ENCODE assay signal across 8 mouse cellular contexts in the genomic region with DNA sequence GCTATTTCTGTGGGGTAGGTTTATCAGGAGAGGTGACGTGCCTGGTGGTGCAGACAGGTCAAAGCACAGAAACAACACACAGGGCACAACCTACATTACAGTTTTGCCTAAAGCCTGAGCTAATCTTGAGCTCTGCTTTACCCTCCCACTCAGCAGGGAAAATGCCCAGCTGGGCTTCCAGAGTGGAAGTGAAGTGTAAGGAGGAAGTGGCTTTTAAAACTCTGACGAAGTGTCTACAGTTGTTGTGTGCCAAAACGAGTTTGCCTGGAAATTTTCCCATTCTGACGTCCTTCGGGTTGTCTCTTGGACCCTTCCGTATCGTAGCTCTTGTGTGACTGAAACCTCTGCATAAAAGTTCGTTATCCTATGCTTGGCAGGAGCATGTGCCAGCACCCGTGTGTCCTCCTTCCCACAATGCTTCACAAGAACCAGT. TPM values are rescaled to one million over a fixed set of nuclear protein-coding genes. Genes with fewer than 3 reads are reported as not detected.
A peak's percentile ranks its signal among the peaks of the same experiment; 100 is the strongest.
DNase-seq lines count a peak whose midpoint lies in the region; ATAC-seq and TF ChIP-seq lines count a peak whose summit lies in the region.

No protein-coding gene starts in this region.

- no peaks in the 10 kb centered on the region for H3K79me2 ChIP-seq in liver, adult 2 months (ENCODE audit: control insufficient read depth, insufficient read depth, low read length)
- no peaks in the 10 kb centered on the region for H3K79me2 ChIP-seq in heart, adult 2 months (replicated peaks; ENCODE audit: control insufficient read depth, insufficient read depth, low read length)

- intact Hi-C loops in heart, adult 2 months (cut with DNase I): loop anchor here (5.0 kb wide), 1 partner anchor 100 kb away; no protein-coding TSS in a partner anchor

- H3K4me1 ChIP-seq in liver, adult 2 months (ENCODE audit: control insufficient read depth, insufficient read depth, low read length): no peaks in the 10 kb centered on the region
- H3K4me1 ChIP-seq in heart, adult 2 months (ENCODE audit: control insufficient read depth, insufficient read depth, low read length): peaks cover 4% of the 10 kb centered on the region

- no peak overlapping the region for H3K27ac ChIP-seq in liver, adult 2 months (replicated peaks; ENCODE audit: insufficient read depth, low read depth, low read length)
- H3K27ac ChIP-seq in heart, adult 2 months: peak overlapping the region; percentile 10; the same call in 1 of the 2 replicates

- no peak for TF ChIP-seq CTCF in liver, adult 2 months (IDR thresholded peaks at IDR 0.05; ENCODE audit: low read depth, low read length)
- no peak for TF ChIP-seq CTCF in heart, adult 2 months (IDR thresholded peaks at IDR 0.05)

- 50% methylated on average over 9 of the region's 9 CpGs for WGBS in liver, adult 2 months
- 6% methylated on average over 9 of the region's 9 CpGs for WGBS in heart, adult 2 months

- no peak for TF ChIP-seq POLR2A in liver, adult 2 months (IDR thresholded peaks at IDR 0.05; ENCODE audit: extremely low read depth, insufficient read depth, low read length)
- TF ChIP-seq POLR2A in heart, adult 2 months (IDR thresholded peaks at IDR 0.05; ENCODE audit: insufficient read depth, low read depth, low read length): no peak

- DNase-seq in liver, adult 2 months (ENCODE audit: extremely low read depth, low read depth, low spot score): peak; percentile 29
- DNase-seq in liver: no peak
- peak; percentile 39 to 58 for DNase-seq in heart, adult 2 months
- peak; percentile 26 to 36 for DNase-seq in kidney, postnatal 4 days
- DNase-seq in neural tube, embryonic 10.5 days (ENCODE audit: extremely low spot score, low spot score): no peak
- no peak for DNase-seq in embryo, embryonic 11 days
- DNase-seq in testis, postnatal 14 days (ENCODE audit: low spot score): no peak

- peak; percentile 69 for ATAC-seq in megakaryocyte-erythroid progenitor cell, adult 5-6 weeks (replicated peaks; ENCODE audit: low FRiP score, low TSS enrichment, poor library complexity, severe bottlenecking)

- no peak overlapping the region for H3K9ac ChIP-seq in liver, adult 2 months (ENCODE audit: low read depth, low read length)
- 0 out of 2 replicates have a peak overlapping the region, but pooled peaks have one; percentile 8 for H3K9ac ChIP-seq in heart, adult 2 months (ENCODE audit: low read depth, low read length)

- TF ChIP-seq EP300 in heart, adult 2 months (IDR thresholded peaks at IDR 0.05; ENCODE audit: insufficient read depth, low read depth, low read length): no peak

- H3K36me3 ChIP-seq in liver, adult 2 months (ENCODE audit: control insufficient read depth, insufficient read depth, low read length): no peaks in the 10 kb centered on the region
- H3K36me3 ChIP-seq in heart, adult 2 months (ENCODE audit: control insufficient read depth, insufficient read depth, low read length): no peaks in the 10 kb centered on the region

- no peaks in the 10 kb centered on the region for H3K27me3 ChIP-seq in liver, adult 2 months (ENCODE audit: control insufficient read depth, insufficient read depth, low read length)
- H3K27me3 ChIP-seq in heart, adult 2 months (ENCODE audit: control insufficient read depth, insufficient read depth, low read length): no peaks in the 10 kb centered on the region

- no peak overlapping the region for H3K4me3 ChIP-seq in liver, adult 2 months (ENCODE audit: insufficient read depth, low read depth, low read length)
- peak overlapping the region; percentile 28; the same call in 1 of the 2 replicates for H3K4me3 ChIP-seq in heart, adult 2 months

RNA-seq across cellular contexts. Expression of gene Cd47, which starts 7.9 kb away (rescaled TPM):
- total RNA-seq in liver, adult 2 months (2014; rRNA removed): 87.7 and 99.9 TPM in 2 replicates
- 34.7 and 40.3 TPM in 2 replicates for polyA plus RNA-seq in liver, adult 2 months (2012; rRNA removed)
- 10 to 100 TPM; 76.5 to 87.1 TPM for total RNA-seq in heart, adult 2 months (2021)
- polyA plus RNA-seq in heart, adult 2 months (2012; rRNA removed): 30.9 and 49.3 TPM in 2 replicates
- 237 and 252 TPM in 2 replicates for total RNA-seq in megakaryocyte-erythroid progenitor cell, adult 5-6 weeks (2014; fragmentation: Nextera tagmentation)
- 166 and 180 TPM in 2 replicates for total RNA-seq in megakaryocyte-erythroid progenitor cell, adult 5-6 weeks (2017)

Comparison
In these comparisons a context has a peak if more than half of its experiments do, and no peak if none do; other contexts are left out.
1. DNase-seq: peak in liver, adult 2 months (single experiment), heart, adult 2 months (2 of 2) and kidney, postnatal 4 days (2 of 2); none in liver (single experiment), neural tube, embryonic 10.5 days (single experiment), embryo, embryonic 11 days (single experiment) and testis, postnatal 14 days (single experiment).